Mouse (Mus musculus): ENCODE measurements around the gene Haghl. TPM values are rescaled to one million over a fixed set of nuclear protein-coding genes. Genes with fewer than 3 reads are reported as not detected.
A peak's percentile ranks its signal among the peaks of the same experiment; 100 is the strongest.

The Haghl gene
- total RNA-seq, 2 experiments from 2014 or later: 116 to 117 TPM

- no peak for DNase-seq (ENCODE audit: low spot score in 2 of 2)
- Histone ChIP-seq H3K27ac (peak overlapping the region; percentile 93), H3K4me3 (peak overlapping the region; percentile 82)
- TF ChIP-seq CTCF (conservative IDR thresholded peaks at IDR 0.05): no peak
Observed at GRCm38 (mm10) chr17:25828223-25828594, 42.7 kb upstream of the Haghl start.

DNA sequence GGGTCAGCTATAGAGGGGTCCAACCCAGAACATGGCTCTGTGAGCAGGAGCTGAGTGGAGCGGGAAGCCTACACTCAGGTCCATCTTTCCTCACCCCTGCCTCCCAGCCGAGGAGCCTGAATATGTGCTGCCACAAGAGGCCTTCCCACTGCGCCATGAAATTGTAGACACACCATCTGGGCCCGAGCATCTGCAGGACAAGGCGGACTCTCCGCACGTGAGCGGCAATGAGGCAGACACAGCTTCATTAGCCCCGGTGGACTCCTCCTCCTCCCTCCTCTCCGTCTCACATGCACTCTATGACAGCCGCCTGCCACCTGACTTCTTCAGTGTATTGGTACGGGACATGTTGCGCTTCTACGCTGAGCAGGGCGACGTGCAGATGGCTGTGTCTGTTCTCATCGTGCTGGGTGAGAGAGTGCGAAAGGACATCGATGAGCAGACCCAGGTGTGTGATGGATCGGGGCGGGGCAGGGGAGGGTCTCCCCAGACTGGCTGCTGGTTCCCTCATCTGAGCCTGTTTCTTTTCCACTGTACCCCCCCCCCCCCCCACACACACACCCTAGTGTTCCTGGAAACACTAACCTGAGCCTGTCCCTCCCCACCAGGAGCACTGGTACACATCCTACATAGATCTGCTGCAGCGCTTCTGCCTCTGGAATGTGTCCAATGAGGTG, 42.2 kb upstream of the Haghl start:
- Histone ChIP-seq H3K4me3 (no peak overlapping the region), H3K27ac (peak overlapping the region; percentile 93; the same call in 1 of the 2 replicates)
- DNase-seq (ENCODE audit: low spot score in 2 of 2): no peak
- TF ChIP-seq CTCF (conservative IDR thresholded peaks at IDR 0.05): no peak

DNA sequence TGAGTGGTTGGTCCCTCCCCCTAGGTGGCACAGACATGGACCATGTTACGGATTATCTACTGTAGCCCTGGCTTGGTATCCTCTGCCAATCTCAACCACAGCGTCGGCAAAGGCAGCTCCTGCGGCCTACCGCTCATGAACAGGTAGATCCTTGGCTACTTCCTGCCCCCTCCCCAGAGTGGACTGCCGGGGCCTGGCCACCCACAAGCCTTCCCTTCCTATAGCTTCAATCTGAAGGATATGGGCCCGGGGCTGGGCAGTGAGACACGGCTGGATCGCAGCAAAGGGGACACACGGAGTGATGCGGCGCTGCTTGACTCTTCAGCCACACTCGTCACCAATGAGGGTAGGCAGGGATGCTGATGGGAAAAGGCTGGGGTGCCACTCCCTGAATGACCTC, 41.5 kb upstream of the Haghl start:
- Histone ChIP-seq H3K27ac (no peak overlapping the region), H3K4me3 (no peak overlapping the region)
- no peak for TF ChIP-seq CTCF (conservative IDR thresholded peaks at IDR 0.05)
- no peak for DNase-seq (ENCODE audit: low spot score in 2 of 2)

GRCm38 (mm10) chr17:25825984-25826570, 40.6 kb upstream of the Haghl start:
- Histone ChIP-seq H3K4me3 (no peak overlapping the region), H3K27ac (no peak overlapping the region)
- no peak for DNase-seq (ENCODE audit: low spot score in 2 of 2)
- TF ChIP-seq CTCF (conservative IDR thresholded peaks at IDR 0.05): no peak

DNA sequence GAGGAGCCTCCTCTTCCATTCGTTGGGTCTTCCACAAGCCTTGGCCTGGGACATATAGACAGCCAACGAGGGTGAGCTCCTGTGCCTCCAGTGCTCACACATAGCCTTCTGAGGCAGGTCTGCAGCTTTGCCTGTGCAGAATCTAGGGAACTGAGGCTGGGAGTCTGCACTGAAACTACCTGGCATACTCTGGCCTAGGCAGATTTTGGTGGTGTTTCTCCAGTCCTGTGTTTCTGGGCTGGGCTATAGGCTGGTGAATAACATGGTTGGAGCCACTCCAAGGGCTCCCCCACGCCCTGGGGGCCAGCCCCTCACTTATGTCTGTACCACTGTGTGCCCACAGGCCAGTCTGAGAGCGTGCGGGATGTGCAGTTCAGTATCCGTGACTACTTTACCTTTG, 39.8 kb upstream of the Haghl start:
- Histone ChIP-seq H3K27ac (no peak overlapping the region), H3K4me3 (no peak overlapping the region)
- DNase-seq (ENCODE audit: low spot score in 2 of 2): no peak
- TF ChIP-seq CTCF (conservative IDR thresholded peaks at IDR 0.05): no peak

- no peak for TF ChIP-seq CTCF (conservative IDR thresholded peaks at IDR 0.05)
- H3K4me3 ChIP-seq: peak overlapping the region; percentile 61
- no peak for DNase-seq (ENCODE audit: low spot score in 2 of 2)
- H3K27ac ChIP-seq: peak overlapping the region; percentile 92; the same call in 1 of the 2 replicates
Observed at GRCm38 (mm10) chr17:25824362-25825142, 39.1 kb upstream of the Haghl start.

GRCm38 (mm10) chr17:25823452-25823851, 38.0 kb upstream of the Haghl start, which contains the start of gene Wdr24:
TSS of gene Wdr24 (plus strand) at chr17:25823627.
- peak; percentile 81 to 83 for DNase-seq (ENCODE audit: low spot score in 2 of 2)
- no peak for TF ChIP-seq CTCF (conservative IDR thresholded peaks at IDR 0.05)
- peak within 1 kb of the TSS; percentile 92 for H3K27ac ChIP-seq
- peak within 1 kb of the TSS; percentile 61 for H3K4me3 ChIP-seq

GRCm38 (mm10) chr17:25818851-25819780, 33.6 kb upstream of the Haghl start:
- H3K27ac ChIP-seq: peak overlapping the region; percentile 14; the same call in 1 of the 2 replicates
- no peak for TF ChIP-seq CTCF (conservative IDR thresholded peaks at IDR 0.05)
- DNase-seq (ENCODE audit: low spot score in 2 of 2): no peak
- no peak overlapping the region for H3K4me3 ChIP-seq

DNA sequence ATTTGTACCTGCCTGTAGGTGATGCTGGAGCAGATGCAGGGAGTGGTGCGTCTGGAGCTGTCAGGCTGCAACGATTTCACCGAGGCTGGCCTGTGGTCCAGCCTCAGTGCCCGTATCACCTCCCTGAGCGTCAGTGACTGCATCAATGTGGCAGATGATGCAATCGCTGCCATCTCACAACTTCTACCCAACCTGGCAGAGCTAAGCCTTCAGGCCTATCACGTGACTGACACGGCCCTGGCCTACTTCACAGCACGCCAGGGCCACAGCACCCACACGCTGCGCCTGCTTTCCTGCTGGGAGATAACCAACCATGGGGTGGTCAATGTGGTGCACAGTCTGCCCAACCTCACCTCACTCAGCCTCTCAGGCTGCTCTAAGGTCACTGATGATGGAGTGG, 32.2 kb upstream of the Haghl start:
- Histone ChIP-seq H3K4me3 (no peak overlapping the region), H3K27ac (no peak overlapping the region)
- no peak for TF ChIP-seq CTCF (conservative IDR thresholded peaks at IDR 0.05)
- no peak for DNase-seq (ENCODE audit: low spot score in 2 of 2)

GRCm38 (mm10) chr17:25813471-25813870, 28.0 kb upstream of the Haghl start:
- Histone ChIP-seq H3K4me3 (peak overlapping the region; percentile 89), H3K27ac (peak overlapping the region; percentile 93)
- peak; percentile 82 to 92 for DNase-seq (ENCODE audit: low spot score in 2 of 2)
- TF ChIP-seq CTCF (conservative IDR thresholded peaks at IDR 0.05): peak; percentile 69

DNA sequence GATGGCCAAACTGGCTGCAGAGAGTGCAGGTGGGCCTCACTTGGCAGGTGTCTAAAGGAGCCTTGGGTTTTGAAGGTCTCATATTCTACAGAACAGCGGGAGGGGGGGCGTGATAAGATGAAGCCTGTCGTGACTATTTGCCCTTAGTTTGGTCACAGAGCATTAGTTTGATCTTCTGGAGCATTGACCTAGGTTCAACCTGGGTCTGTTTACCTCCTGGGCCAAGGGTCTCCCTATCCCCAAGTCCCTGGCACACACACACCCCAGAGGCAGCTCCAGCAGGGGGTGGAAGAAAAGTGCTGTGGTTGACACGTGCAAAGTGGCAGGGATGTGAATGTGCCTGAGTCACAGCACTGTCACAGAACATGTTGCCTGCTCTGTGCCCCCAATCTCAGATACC, 25.4 kb upstream of the Haghl start:
- TF ChIP-seq CTCF (conservative IDR thresholded peaks at IDR 0.05): no peak
- Histone ChIP-seq H3K4me3 (peak overlapping the region; percentile 89), H3K27ac (peak overlapping the region; percentile 93)
- DNase-seq (ENCODE audit: low spot score in 2 of 2): no peak

DNA sequence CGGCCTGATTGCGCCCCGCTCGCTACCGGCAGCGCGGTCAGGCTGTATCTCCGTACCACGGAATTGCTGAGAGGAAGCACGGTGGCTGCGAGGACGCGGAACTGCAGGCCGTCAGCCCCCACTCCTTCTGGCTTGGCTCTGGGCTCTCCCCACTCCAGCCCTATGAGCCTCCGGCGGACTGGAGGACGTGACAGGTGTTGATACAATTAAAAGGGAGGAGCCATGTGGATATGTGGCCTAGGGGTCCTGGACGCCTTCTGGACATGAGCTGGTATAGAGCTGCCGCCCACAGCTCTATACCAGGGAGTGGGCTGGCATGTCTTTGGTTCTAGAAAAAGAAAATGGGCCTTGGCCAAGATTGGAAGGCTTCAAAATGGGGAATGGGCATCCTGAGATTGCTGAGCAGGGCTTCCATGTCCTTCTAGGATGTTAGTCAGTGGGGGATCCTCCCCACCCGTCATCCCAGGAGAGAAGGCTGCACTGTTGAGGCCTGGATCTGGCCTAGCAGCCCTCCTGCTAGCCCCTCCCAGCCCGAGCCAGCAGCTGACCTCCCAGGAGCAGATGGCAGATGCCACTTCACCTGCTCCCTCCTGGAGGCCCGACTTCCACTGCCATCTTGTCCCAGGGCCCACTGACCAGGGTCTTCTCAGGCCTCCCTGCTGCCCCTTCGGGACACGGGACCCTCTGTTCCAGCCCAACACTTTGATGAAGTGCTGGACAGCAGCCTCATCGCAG, 24.3 kb upstream of the Haghl start:
- TF ChIP-seq CTCF (conservative IDR thresholded peaks at IDR 0.05): no peak
- DNase-seq (ENCODE audit: low spot score in 2 of 2): no peak
- Histone ChIP-seq H3K4me3 (peak overlapping the region; percentile 89), H3K27ac (peak overlapping the region; percentile 93)
